Mouse (Mus musculus) retina, postnatal 7 days (tissue): ENCODE results near the gene Nphp1.

Experiments used
- DNase-seq: peaks from one replicate; pipeline ENCODE4 v3.0.0-alpha.2; 2012; ENCODE audit warnings: low read depth, low spot score

Gene Nphp1

GRCm38 (mm10) chr2:127749376-127749775 lies 39.3 kb downstream of the Nphp1 start:
- DNase-seq, result no peak

- no peak for DNase-seq
Observed at GRCm38 (mm10) chr2:127748316-127748715, 40.4 kb downstream of the Nphp1 start.

- DNase-seq, result no peak
Observed at GRCm38 (mm10) chr2:127742637-127743036, 46.1 kb downstream of the Nphp1 start.

- DNase-seq, result no peak
Observed at GRCm38 (mm10) chr2:127740756-127741519, 47.8 kb downstream of the Nphp1 start.

- no peak for DNase-seq
Observed at GRCm38 (mm10) chr2:127737885-127738284, 50.8 kb downstream of the Nphp1 start.

- DNase-seq, result no peak
Observed at GRCm38 (mm10) chr2:127736631-127737209, 52.0 kb downstream of the Nphp1 start.

GRCm38 (mm10) chr2:127735512-127736145 lies 53.1 kb downstream of the Nphp1 start:
- DNase-seq, result no peak

- DNase-seq, result no peak
Observed at GRCm38 (mm10) chr2:127734889-127735288, 53.8 kb downstream of the Nphp1 start.

GRCm38 (mm10) chr2:127730301-127730997 lies 58.2 kb downstream of the Nphp1 start:
- DNase-seq, result no peak

- DNase-seq, result no peak
Observed at GRCm38 (mm10) chr2:127729671-127730070, 59.0 kb downstream of the Nphp1 start, which contains the start of gene Mall. TSS of gene Mall (minus strand) at chr2:127729932.

GRCm38 (mm10) chr2:127728661-127729450 lies 59.8 kb downstream of the Nphp1 start:
- no peak for DNase-seq

- DNase-seq, result no peak
Observed at GRCm38 (mm10) chr2:127728146-127728545, 60.6 kb downstream of the Nphp1 start.

GRCm38 (mm10) chr2:127723193-127723592 lies 65.5 kb downstream of the Nphp1 start:
- DNase-seq, result no peak

GRCm38 (mm10) chr2:127722176-127722892 lies 66.4 kb downstream of the Nphp1 start:
- peak; percentile 1 for DNase-seq

GRCm38 (mm10) chr2:127718839-127719468 lies 69.7 kb downstream of the Nphp1 start:
- DNase-seq, result no peak

GRCm38 (mm10) chr2:127714726-127715125 lies 74.0 kb downstream of the Nphp1 start:
- DNase-seq, result no peak

GRCm38 (mm10) chr2:127708792-127709191 lies 79.9 kb downstream of the Nphp1 start:
- DNase-seq, result no peak

GRCm38 (mm10) chr2:127708060-127708459 lies 80.6 kb downstream of the Nphp1 start:
- no peak for DNase-seq

- no peak for DNase-seq
Observed at GRCm38 (mm10) chr2:127705267-127705666, 83.4 kb downstream of the Nphp1 start.
